Mouse (Mus musculus) intestine, embryonic 15.5 days (tissue): Measurements from ENCODE around the gene Zfp983. TPM values are rescaled to one million over a fixed set of nuclear protein-coding genes. Genes with fewer than 3 reads are reported as not detected.
A peak's percentile ranks its signal among the peaks of the same experiment; 100 is the strongest.

ENCODE experiments used
- ATAC-seq: fragments of 200-750 bp; cut with Nextera tagmentation; 2 replicates; pipeline ENCODE4 v1.8.0; 2017; ENCODE audit warnings: moderate TSS enrichment, moderate library complexity
- H3K27ac ChIP-seq: fragments of 300-500 bp; sonication (generic); 2 replicates; pipeline ENCODE4 v1.5.1; 2015; ENCODE audit warnings: mild to moderate bottlenecking, inconsistent platforms
- H3K27me3 ChIP-seq: fragments of 300-500 bp; sonication (generic); replicated peaks from 2 replicates; pipeline ENCODE4 v1.6.1; 2015; ENCODE audit warnings: inconsistent platforms
- H3K36me3 ChIP-seq: fragments of 300-500 bp; sonication (generic); 2 replicates; pipeline ENCODE4 v1.6.1; 2015; ENCODE audit warnings: inconsistent platforms
- H3K4me1 ChIP-seq: fragments of 300-500 bp; sonication (generic); replicated peaks from 2 replicates; pipeline ENCODE4 v1.6.1; 2015; ENCODE audit warnings: inconsistent platforms
- H3K4me2 ChIP-seq: fragments of 300-500 bp; sonication (generic); replicated peaks from 2 replicates; pipeline ENCODE4 v1.6.1; 2015; ENCODE audit warnings: mild to moderate bottlenecking, inconsistent platforms
- H3K4me3 ChIP-seq: fragments of 300-500 bp; sonication (generic); replicated peaks from 2 replicates; pipeline ENCODE4 v1.5.1; 2015; ENCODE audit warnings: inconsistent platforms
- H3K9ac ChIP-seq: fragments of 300-500 bp; sonication (generic); 2 replicates; pipeline ENCODE4 v1.6.1; 2015; ENCODE audit warnings: inconsistent platforms
- H3K9me3 ChIP-seq: fragments of 300-500 bp; sonication (generic); 2 replicates; pipeline ENCODE4 v1.6.1; 2016; ENCODE audit warnings: inconsistent platforms
- WGBS: fragments of 180-500 bp; shearing (Covaris S2); methylation state at CpG from one replicate; pipeline ENCODE4 v1.1.7; 2015; 5-methylcytosine and 5-hydroxymethylcytosine counted together
- polyA plus RNA-seq: library from polyadenylated mRNA; unstranded; fragments of >200 nt; fragmentation: Nextera tagmentation; extraction: Ambion mirVana; gene quantifications from 2 replicates; pipeline ENCODE4 v1.2.1, GENCODE M21; 2015

The Zfp983 gene
- polyA plus RNA-seq, 1 experiment from 2014 or later = 4.1 TPM

- Histone ChIP-seq H3K9me3 (no peaks in the 10 kb centered on the region), H3K36me3 (no peaks in the 10 kb centered on the region), H3K9ac (no peak overlapping the region), H3K27ac (no peak overlapping the region), H3K4me3 (no peak overlapping the region), H3K4me2 (no peak overlapping the region), H3K4me1 (no peaks in the 10 kb centered on the region), H3K27me3 (no peaks in the 10 kb centered on the region)
- ATAC-seq = no peak
- WGBS = 39% methylated on average over 5 of the region's 5 CpGs
Measured at GRCm38 (mm10) chr17:21702281-21703240, 52.1 kb downstream of the Zfp983 start.

- Histone ChIP-seq H3K27me3 (no peaks in the 10 kb centered on the region), H3K9me3 (no peaks in the 10 kb centered on the region), H3K4me1 (no peaks in the 10 kb centered on the region), H3K4me3 (no peak overlapping the region), H3K27ac (no peak overlapping the region), H3K36me3 (no peaks in the 10 kb centered on the region), H3K9ac (no peak overlapping the region), H3K4me2 (no peak overlapping the region)
- no peak for ATAC-seq
- 78% methylated on average over 1 of the region's 1 CpGs for WGBS
Measured at GRCm38 (mm10) chr17:21703414-21703813, 53.0 kb downstream of the Zfp983 start.

DNA sequence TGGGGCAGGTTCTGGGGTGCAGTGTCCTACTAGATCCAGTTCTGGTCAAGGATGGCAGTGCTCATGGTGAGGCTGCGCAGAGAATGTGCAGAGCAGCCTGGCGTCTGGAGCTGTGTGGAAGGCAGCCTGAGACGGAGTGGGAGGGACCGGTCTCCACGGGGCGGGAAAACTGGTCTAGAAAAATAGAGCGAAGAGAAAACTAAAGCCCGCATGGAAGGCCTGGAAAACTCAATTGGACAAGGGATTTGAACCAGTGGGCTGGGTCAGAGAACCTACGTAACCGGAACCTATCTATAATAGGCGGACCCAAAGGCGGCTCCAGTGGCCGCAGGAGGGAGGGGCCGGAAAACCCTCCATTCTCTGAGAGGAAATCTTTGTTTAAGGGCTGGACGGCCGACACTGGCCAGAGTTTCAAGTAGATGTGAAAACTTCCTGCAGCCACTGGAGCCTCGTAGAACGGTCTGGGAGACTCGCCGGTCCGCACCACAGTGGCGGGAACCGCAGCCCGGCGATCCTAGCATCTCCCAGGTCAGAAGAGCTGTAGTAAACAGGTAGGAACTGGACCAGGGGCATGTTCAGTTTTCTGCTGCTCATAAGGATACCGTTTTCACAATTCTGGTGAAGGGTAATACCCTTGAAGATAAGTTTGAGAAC lies 57.0 kb downstream of the Zfp983 start, which contains the start of gene Zfp760:
Gene Zfp760, plus strand, starts transcription at position 399 of the 654 bp plus-strand sequence.
- H3K36me3 ChIP-seq = no peaks in the 10 kb centered on the region
- H3K9ac ChIP-seq = peak within 1 kb of the TSS; percentile 53
- no peaks in the 10 kb centered on the region; the same call in 1 of the 2 replicates for H3K4me1 ChIP-seq
- no peaks in the 10 kb centered on the region for H3K9me3 ChIP-seq
- peak; percentile 99 for ATAC-seq
- 4% methylated on average over 26 of the region's 26 CpGs for WGBS
- H3K27ac ChIP-seq = peak within 1 kb of the TSS; percentile 86
- H3K27me3 ChIP-seq = no peaks in the 10 kb centered on the region
- peak within 1 kb of the TSS; percentile 66 for H3K4me2 ChIP-seq
- peak within 1 kb of the TSS; percentile 48 for H3K4me3 ChIP-seq

DNA sequence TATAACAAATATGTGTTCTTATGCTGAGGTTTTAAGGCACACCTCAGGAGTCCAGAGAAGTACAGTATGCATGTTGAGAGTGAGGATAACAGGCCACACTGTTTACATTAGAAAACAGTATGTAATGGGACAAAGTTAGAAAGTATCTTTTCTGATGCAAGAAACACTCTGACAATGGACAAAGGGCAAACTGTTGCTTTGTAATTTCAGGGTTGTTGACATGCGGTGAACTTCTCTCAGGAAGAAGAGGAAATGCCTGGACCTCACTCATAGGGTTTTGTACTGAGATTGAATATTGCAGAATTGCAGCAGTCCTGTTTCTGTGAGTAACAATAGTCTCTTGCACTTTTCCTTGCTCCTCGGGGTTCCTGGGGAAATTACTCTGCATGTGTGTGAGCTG lies 58.0 kb downstream of the Zfp983 start:
- Histone ChIP-seq H3K27me3 (no peaks in the 10 kb centered on the region), H3K4me3 (peak overlapping the region; percentile 48), H3K27ac (no peak overlapping the region), H3K4me1 (no peaks in the 10 kb centered on the region; the same call in 1 of the 2 replicates), H3K9ac (peak overlapping the region; percentile 31; the same call in 1 of the 2 replicates), H3K36me3 (no peaks in the 10 kb centered on the region), H3K9me3 (no peaks in the 10 kb centered on the region), H3K4me2 (peak overlapping the region; percentile 66)
- 33% methylated on average over 2 of the region's 2 CpGs for WGBS
- ATAC-seq = no peak

Other genes with a start within 250 kb of the Zfp983 start
- 5.9 and 6.5 TPM in 2 replicates for gene Zfp54, start 227.4 kb upstream of the Zfp983 start, polyA plus RNA-seq
- gene Zfp51, start 200.2 kb upstream of the Zfp983 start, polyA plus RNA-seq = 13.1 and 14.4 TPM in 2 replicates
- gene Zfp53, start 161.6 kb upstream of the Zfp983 start, polyA plus RNA-seq = 12.2 and 14.5 TPM in 2 replicates
- gene Zfp52, start 115.1 kb upstream of the Zfp983 start, polyA plus RNA-seq = 4.0 and 4.3 TPM in 2 replicates
- gene Zfp948, start 83.6 kb upstream of the Zfp983 start, polyA plus RNA-seq = 17.0 and 17.7 TPM in 2 replicates
- 6.3 and 8.4 TPM in 2 replicates for gene Gm10226, start 41.2 kb downstream of the Zfp983 start, polyA plus RNA-seq
- 7.7 and 8.6 TPM in 2 replicates for gene Zfp760, start 57.1 kb downstream of the Zfp983 start, polyA plus RNA-seq
- gene Zfp229, start 80.2 kb downstream of the Zfp983 start, polyA plus RNA-seq = 4.3 and 4.6 TPM in 2 replicates
- gene Zfp820, start 195.1 kb downstream of the Zfp983 start, polyA plus RNA-seq = 5.0 and 7.5 TPM in 2 replicates